Mouse (Mus musculus) adrenal gland, adult 2 months (tissue): ENCODE data around the gene Olfr486. TPM values are rescaled to one million over a fixed set of nuclear protein-coding genes. Genes with fewer than 3 reads are reported as not detected.
"Not testable (repeated sequence)": the region's sequence is repeated elsewhere in the genome, so short reads cannot be mapped to it uniquely, and the experiment has no call there.

Experiments
- DNase-seq: peaks from one replicate; pipeline ENCODE4 v3.0.0; 2021
- long read RNA-seq: library from polyadenylated mRNA; stranded (forward); transcript quantifications from one replicate; pipeline ENCODE4 v2.0.0, GENCODE M21; 2021
- polyA plus RNA-seq: library from polyadenylated mRNA; depleted of rRNA; stranded (reverse); fragments of >200 nt; gene quantifications from 2 replicates; pipeline ENCODE4 v1.2.3, GENCODE M21; 2012; rRNA removed
- total RNA-seq, 2 experiments: library from RNA; stranded (reverse); gene quantifications; 2 replicates each; pipeline ENCODE4 v1.2.3; 2021

Olfr486 gene
- total RNA-seq (not detected), polyA plus RNA-seq (not detected in 2 replicates)
- long read RNA-seq = 0 reads

GRCm38 (mm10) chr7:108172642-108173041, at the start of gene Olfr486:
Gene Olfr486, minus strand, starts transcription at chr7:108172742.
- DNase-seq = not testable (repeated sequence)

DNA sequence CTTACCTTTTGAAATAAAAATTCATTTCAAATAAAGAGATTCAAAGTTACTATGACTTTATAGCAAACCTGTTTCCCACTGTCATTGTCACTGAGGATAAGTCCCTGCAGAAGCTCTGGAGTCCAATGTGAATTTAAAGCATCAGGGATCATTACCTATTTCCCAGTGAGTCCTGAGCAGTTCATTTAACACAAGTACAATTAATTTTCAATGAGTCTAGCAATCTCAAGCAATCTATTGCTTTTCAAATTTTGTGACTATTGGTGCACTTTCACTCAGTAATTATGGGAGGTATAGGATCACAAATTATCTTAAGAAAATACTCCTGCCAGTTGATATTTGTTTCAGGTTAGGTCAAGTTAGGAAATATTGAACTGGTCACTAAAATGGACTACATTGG, 42.0 kb upstream of the Olfr486 start, which contains the start of gene Olfr487:
Olfr487 (minus strand) TSS at position 101 of the 400 bp plus-strand sequence.
- DNase-seq = not testable (repeated sequence)

DNA sequence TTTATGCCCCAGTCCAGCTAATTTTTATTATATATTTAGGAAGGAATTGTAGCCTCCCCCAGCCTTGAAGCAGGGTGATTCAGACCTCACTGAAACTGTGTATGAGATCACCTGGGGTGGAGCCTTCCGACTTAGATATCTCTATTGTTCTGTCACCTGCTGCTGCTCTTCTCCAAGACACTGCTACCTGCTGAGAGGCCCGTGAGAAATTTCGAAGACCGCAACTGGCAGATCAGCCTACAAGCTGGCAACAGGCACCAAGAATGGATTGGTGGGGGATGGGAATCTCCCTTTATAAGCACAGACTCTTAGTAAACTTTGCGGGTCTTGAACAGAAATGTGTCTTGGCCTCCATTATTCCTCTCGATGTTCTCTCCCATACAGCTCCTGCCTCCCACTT, 24.4 kb upstream of the Olfr486 start:
- no peak for DNase-seq

DNA sequence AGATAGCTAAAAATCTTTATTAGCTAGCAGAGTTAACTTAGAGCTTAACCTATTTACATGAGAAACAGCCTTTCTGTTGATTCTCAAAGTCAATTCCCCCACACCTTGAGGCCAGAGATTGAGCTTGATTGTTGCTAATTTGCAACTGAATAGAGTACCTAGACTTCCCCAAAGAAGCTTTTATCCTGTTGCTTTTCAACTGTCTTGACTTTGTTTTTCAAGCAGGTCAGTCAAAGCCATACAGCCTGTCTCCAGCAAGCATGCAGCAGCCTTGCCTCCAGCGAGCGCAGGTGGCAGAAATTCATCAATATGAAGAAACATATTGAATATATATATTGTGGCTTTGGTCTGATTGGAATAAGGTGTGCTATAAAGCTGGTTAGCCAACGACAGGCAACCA, 23.8 kb upstream of the Olfr486 start:
- DNase-seq = not testable (repeated sequence)

- DNase-seq = not testable (repeated sequence)
These were observed 20.2 kb upstream of the Olfr486 start for GRCm38 (mm10) chr7:108192714-108193113.

- not testable (repeated sequence) for DNase-seq
These were observed 18.7 kb upstream of the Olfr486 start for GRCm38 (mm10) chr7:108191196-108191595.

DNA sequence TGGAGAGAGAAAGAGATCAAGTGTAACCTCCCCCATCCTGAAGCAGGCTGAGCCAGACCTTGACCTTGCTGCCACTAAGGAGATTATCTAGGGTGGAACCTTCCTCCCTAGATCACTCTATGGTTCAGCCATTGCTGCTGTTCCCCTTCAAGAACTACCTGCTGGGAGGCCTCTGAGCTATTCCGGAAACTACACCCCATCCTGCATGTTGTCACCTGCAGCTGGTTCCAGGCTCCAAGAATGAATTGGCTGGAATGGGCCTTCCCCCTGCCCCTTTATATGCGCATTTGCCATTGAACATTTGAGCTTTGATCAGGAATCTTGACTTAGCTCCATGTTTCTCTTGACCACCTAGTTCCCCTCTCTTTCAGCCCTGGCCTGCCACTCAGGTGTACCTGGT, 12.7 kb upstream of the Olfr486 start:
- not testable (repeated sequence) for DNase-seq

DNA sequence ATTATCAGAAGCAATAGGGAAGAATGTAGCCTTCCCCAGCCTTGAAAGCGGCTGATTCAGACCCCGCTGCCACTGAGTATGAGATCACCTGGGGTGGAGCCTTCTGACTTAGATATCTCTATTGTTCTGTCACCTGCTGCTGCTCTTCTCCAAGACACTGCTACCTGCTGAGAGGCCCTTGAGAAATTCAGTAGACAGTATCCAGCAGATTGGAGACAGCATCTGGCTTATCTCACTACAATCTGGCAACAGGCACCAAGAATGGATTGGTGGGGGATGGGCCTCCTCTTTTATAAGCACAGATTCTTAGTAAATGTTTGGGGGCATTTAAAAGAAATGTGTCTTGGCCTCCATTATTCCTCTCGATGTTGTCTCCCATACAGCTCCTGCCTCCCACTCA, 11.9 kb upstream of the Olfr486 start:
- DNase-seq = not testable (repeated sequence)

DNA sequence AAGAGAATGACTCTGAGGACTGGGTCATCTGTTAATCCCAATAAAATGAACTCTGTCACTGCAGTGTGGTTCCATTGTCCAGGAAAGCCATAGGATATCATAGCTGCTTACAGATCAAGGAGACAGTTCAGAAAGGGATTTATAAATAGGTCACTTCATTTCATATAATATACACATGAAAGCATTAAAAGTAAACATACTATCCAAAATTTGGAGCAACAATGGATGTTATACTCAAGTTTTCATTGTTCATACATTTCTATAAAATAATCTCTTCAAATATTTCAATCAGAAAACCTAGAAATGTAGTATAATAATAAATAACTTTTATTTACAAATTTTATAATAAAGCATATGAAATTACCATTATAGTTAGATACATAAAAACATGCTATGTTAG, 12.8 kb downstream of the Olfr486 start, which contains the start of gene Olfr485:
Olfr485 (minus strand) TSS at position 101 of the 400 bp plus-strand sequence.
- DNase-seq = no peak

DNA sequence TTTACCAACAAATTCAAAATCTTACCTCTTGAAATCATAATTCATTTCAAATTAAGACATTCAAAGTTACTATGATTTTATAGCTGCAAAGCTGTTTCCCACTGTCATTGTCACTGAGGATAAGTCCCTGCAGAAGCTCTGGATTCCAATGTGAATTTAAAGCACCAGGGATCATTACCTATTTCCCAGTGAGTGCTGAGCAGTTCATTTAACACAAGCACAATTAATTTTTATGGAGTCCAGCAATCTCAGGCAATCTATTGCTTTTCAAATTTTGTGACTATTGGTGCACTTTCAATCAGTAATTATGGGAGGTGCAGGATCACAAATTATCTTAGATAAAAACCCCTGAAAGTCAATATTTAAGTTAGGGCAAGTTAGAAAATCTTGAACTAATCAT, 45.2 kb downstream of the Olfr486 start, which contains the start of gene Olfr484:
Olfr484 (minus strand) TSS at position 101 of the 400 bp plus-strand sequence.
- DNase-seq = no peak

Other genes starting within 250 kb of the Olfr486 start
- gene Olfr473, start 242.3 kb downstream of the Olfr486 start, total RNA-seq = not detected
- gene Olfr473, start 242.3 kb downstream of the Olfr486 start, polyA plus RNA-seq = not detected in 2 replicates
- not detected for gene Olfr474, start 218.1 kb downstream of the Olfr486 start, total RNA-seq
- not detected in 2 replicates for gene Olfr474, start 218.1 kb downstream of the Olfr486 start, polyA plus RNA-seq
- gene Olfr476, start 207.9 kb downstream of the Olfr486 start, total RNA-seq = not detected
- not detected in 2 replicates for gene Olfr476, start 207.9 kb downstream of the Olfr486 start, polyA plus RNA-seq
- gene Olfr477, start 186.0 kb downstream of the Olfr486 start, total RNA-seq = not detected
- not detected in 2 replicates for gene Olfr477, start 186.0 kb downstream of the Olfr486 start, polyA plus RNA-seq
- not detected for gene Olfr478, start 138.8 kb downstream of the Olfr486 start, total RNA-seq
- gene Olfr478, start 138.8 kb downstream of the Olfr486 start, polyA plus RNA-seq = not detected in 2 replicates
- not detected for gene Olfr479, start 122.0 kb downstream of the Olfr486 start, total RNA-seq
- gene Olfr479, start 122.0 kb downstream of the Olfr486 start, polyA plus RNA-seq = not detected in 2 replicates
- not detected for gene Olfr480, start 105.4 kb downstream of the Olfr486 start, total RNA-seq
- not detected in 2 replicates for gene Olfr480, start 105.4 kb downstream of the Olfr486 start, polyA plus RNA-seq
- not detected for gene Olfr481, start 92.9 kb downstream of the Olfr486 start, total RNA-seq
- gene Olfr481, start 92.9 kb downstream of the Olfr486 start, polyA plus RNA-seq = not detected in 2 replicates
- gene Olfr482, start 75.2 kb downstream of the Olfr486 start, total RNA-seq = 1 to 10 TPM; 1.5 to 3.5 TPM
- gene Olfr482, start 75.2 kb downstream of the Olfr486 start, polyA plus RNA-seq = not detected in 2 replicates
- not detected for gene Olfr483, start 71.9 kb downstream of the Olfr486 start, total RNA-seq
- not detected in 2 replicates for gene Olfr483, start 71.9 kb downstream of the Olfr486 start, polyA plus RNA-seq
- gene Olfr484, start 45.3 kb downstream of the Olfr486 start, total RNA-seq = not detected
- gene Olfr484, start 45.3 kb downstream of the Olfr486 start, polyA plus RNA-seq = not detected in 2 replicates
- gene Olfr485, start 12.9 kb downstream of the Olfr486 start, total RNA-seq = not detected
- not detected in 2 replicates for gene Olfr485, start 12.9 kb downstream of the Olfr486 start, polyA plus RNA-seq
- not detected for gene Olfr487, start 41.9 kb upstream of the Olfr486 start, total RNA-seq
- not detected in 2 replicates for gene Olfr487, start 41.9 kb upstream of the Olfr486 start, polyA plus RNA-seq
- gene Olfr488, start 85.6 kb upstream of the Olfr486 start, total RNA-seq = not detected
- gene Olfr488, start 85.6 kb upstream of the Olfr486 start, polyA plus RNA-seq = not detected in 2 replicates
- not detected for gene Olfr490, start 116.2 kb upstream of the Olfr486 start, total RNA-seq
- not detected in 2 replicates for gene Olfr490, start 116.2 kb upstream of the Olfr486 start, polyA plus RNA-seq
- gene Olfr491, start 140.7 kb upstream of the Olfr486 start, total RNA-seq = not detected
- not detected in 2 replicates for gene Olfr491, start 140.7 kb upstream of the Olfr486 start, polyA plus RNA-seq
- not detected for gene Olfr492, start 150.9 kb upstream of the Olfr486 start, total RNA-seq
- gene Olfr492, start 150.9 kb upstream of the Olfr486 start, polyA plus RNA-seq = not detected in 2 replicates
- gene Olfr493, start 174.2 kb upstream of the Olfr486 start, total RNA-seq = not detected
- not detected in 2 replicates for gene Olfr493, start 174.2 kb upstream of the Olfr486 start, polyA plus RNA-seq
- not detected for gene Olfr494, start 192.6 kb upstream of the Olfr486 start, total RNA-seq
- not detected in 2 replicates for gene Olfr494, start 192.6 kb upstream of the Olfr486 start, polyA plus RNA-seq
- not detected for gene Olfr495, start 220.4 kb upstream of the Olfr486 start, total RNA-seq
- not detected in 2 replicates for gene Olfr495, start 220.4 kb upstream of the Olfr486 start, polyA plus RNA-seq
- not detected for gene Olfr497, start 247.7 kb upstream of the Olfr486 start, total RNA-seq
- not detected in 2 replicates for gene Olfr497, start 247.7 kb upstream of the Olfr486 start, polyA plus RNA-seq